Mouse (Mus musculus): ENCODE measurements around the gene Gprin2.
A peak's percentile ranks its signal among the peaks of the same experiment; 100 is the strongest.

Gprin2 gene

GRCm38 (mm10) chr14:34201231-34202035 lies at the start of gene Gprin2:
Gene Gprin2 (minus strand): TSS chr14:34201653.
- DNase-seq (ENCODE audit: low read depth, low spot score): peak; percentile 62

GRCm38 (mm10) chr14:34240676-34241075 lies 39.2 kb upstream of the Gprin2 start:
- no peak for DNase-seq (ENCODE audit: low read depth, low spot score)

- DNase-seq (ENCODE audit: low read depth, low spot score): no peak
Observed at GRCm38 (mm10) chr14:34240263-34240662, 38.8 kb upstream of the Gprin2 start.

GRCm38 (mm10) chr14:34234630-34235380 lies 33.4 kb upstream of the Gprin2 start:
- DNase-seq (ENCODE audit: low read depth, low spot score): peak; percentile 94

GRCm38 (mm10) chr14:34233846-34234245 lies 32.4 kb upstream of the Gprin2 start:
- no peak for DNase-seq (ENCODE audit: low read depth, low spot score)

- no peak for DNase-seq (ENCODE audit: low read depth, low spot score)
Observed at GRCm38 (mm10) chr14:34232866-34233680, 31.6 kb upstream of the Gprin2 start.

- no peak for DNase-seq (ENCODE audit: low read depth, low spot score)
Observed at GRCm38 (mm10) chr14:34232340-34232739, 30.9 kb upstream of the Gprin2 start.

- DNase-seq (ENCODE audit: low read depth, low spot score): no peak
Observed at GRCm38 (mm10) chr14:34228830-34229506, 27.5 kb upstream of the Gprin2 start.

GRCm38 (mm10) chr14:34227981-34228380 lies 26.5 kb upstream of the Gprin2 start:
- DNase-seq (ENCODE audit: low read depth, low spot score): peak; percentile 36

GRCm38 (mm10) chr14:34226566-34226965 lies 25.1 kb upstream of the Gprin2 start:
- no peak for DNase-seq (ENCODE audit: low read depth, low spot score)

- DNase-seq (ENCODE audit: low read depth, low spot score): no peak
Observed at GRCm38 (mm10) chr14:34225986-34226385, 24.5 kb upstream of the Gprin2 start.

GRCm38 (mm10) chr14:34223362-34223898 lies 22.0 kb upstream of the Gprin2 start:
- DNase-seq (ENCODE audit: low read depth, low spot score): no peak

GRCm38 (mm10) chr14:34221416-34222077 lies 20.1 kb upstream of the Gprin2 start:
- DNase-seq (ENCODE audit: low read depth, low spot score): no peak

- no peak for DNase-seq (ENCODE audit: low read depth, low spot score)
Observed at GRCm38 (mm10) chr14:34220426-34220825, 19.0 kb upstream of the Gprin2 start.

- DNase-seq (ENCODE audit: low read depth, low spot score): peak; percentile 42
Observed at GRCm38 (mm10) chr14:34219786-34220198, 18.3 kb upstream of the Gprin2 start.

GRCm38 (mm10) chr14:34219295-34219694 lies 17.8 kb upstream of the Gprin2 start, which contains the start of gene Syt15:
Gene Syt15 (plus strand): TSS chr14:34219595.
- DNase-seq (ENCODE audit: low read depth, low spot score): no peak

- no peak for DNase-seq (ENCODE audit: low read depth, low spot score)
Observed at GRCm38 (mm10) chr14:34215451-34216127, 14.1 kb upstream of the Gprin2 start.

GRCm38 (mm10) chr14:34209942-34210341 lies 8.5 kb upstream of the Gprin2 start:
- peak; percentile 25 for DNase-seq (ENCODE audit: low read depth, low spot score)

- DNase-seq (ENCODE audit: low read depth, low spot score): no peak
Observed at GRCm38 (mm10) chr14:34209080-34209479, 7.6 kb upstream of the Gprin2 start.

GRCm38 (mm10) chr14:34208651-34209050 lies 7.2 kb upstream of the Gprin2 start:
- peak; percentile 56 for DNase-seq (ENCODE audit: low read depth, low spot score)

All from ZHBTc4 (cell line).